23 mouse cellular contexts compared by ENCODE assay signal in genomic region chrX:161661936-161662335, GRCm38 (mm10). TPM values are rescaled to one million over a fixed set of nuclear protein-coding genes. Genes with fewer than 3 reads are reported as not detected.
"Had no signal": no experiment of that assay in that cellular context is flagged by ENCODE, and none has a peak within 500 bp of the region (broad histone marks: within the 10 kb centered on the region; RNA-seq: fewer than 3 reads in every experiment).

No protein-coding gene starts in this region.

- H3K27ac ChIP-seq: layer of hippocampus, adult 2 months; left cerebral cortex, adult 2 months; liver, embryonic 14.5 days; lung, embryonic 15.5 days; midbrain, embryonic 10.5 days; midbrain, embryonic 13.5 days; neural tube, embryonic 13.5 days; stomach, embryonic 15.5 days had no signal

- H3K9ac ChIP-seq: liver, embryonic 14.5 days; lung, embryonic 15.5 days; midbrain, embryonic 13.5 days; neural tube, embryonic 13.5 days; stomach, embryonic 15.5 days had no signal

- H3K4me2 ChIP-seq: liver, embryonic 11.5 days; lung, embryonic 15.5 days; midbrain, embryonic 13.5 days; neural tube, embryonic 13.5 days; stomach, embryonic 15.5 days had no signal

- H3K9me3 ChIP-seq: lung, embryonic 15.5 days; midbrain, embryonic 10.5 days; midbrain, embryonic 13.5 days; neural tube, embryonic 13.5 days; stomach, embryonic 15.5 days had no signal

- ATAC-seq: intestine, postnatal 0 days; midbrain, embryonic 13.5 days; midbrain, embryonic 16.5 days had no signal

- H3K27me3 ChIP-seq: lung, embryonic 15.5 days had no signal

- H3K4me3 ChIP-seq: layer of hippocampus, adult 2 months; left cerebral cortex, adult 2 months; lung, embryonic 15.5 days; megakaryocyte, embryonic 14.5 days; midbrain, embryonic 10.5 days; midbrain, embryonic 13.5 days; myocyte; neural tube, embryonic 13.5 days; stomach, embryonic 15.5 days had no signal

- H3K4me1 ChIP-seq: lung, embryonic 15.5 days; megakaryocyte, embryonic 14.5 days; midbrain, embryonic 10.5 days; midbrain, embryonic 13.5 days; neural tube, embryonic 13.5 days; stomach, embryonic 15.5 days had no signal

- DNase-seq: layer of hippocampus, adult 9-11 months; lung, adult 18-20 months; lung, postnatal 10 days; lung, postnatal 36 days; retina, postnatal 1 day; right cerebral cortex, postnatal 25 days; spleen, adult 18-20 months; thymus, postnatal 25 days had no signal

- H3K36me3 ChIP-seq: lung, embryonic 15.5 days; midbrain, embryonic 10.5 days; midbrain, embryonic 13.5 days; neural tube, embryonic 13.5 days; stomach, embryonic 15.5 days had no signal

RNA-seq across cellular contexts. Expression of gene Rai2, which starts 54.9 kb away (rescaled TPM):
- total RNA-seq: monocyte, adult 5-6 weeks; neutrophil, adult 5-6 weeks had no signal
